Mouse (Mus musculus) urinary bladder, postnatal 14 days (tissue): ENCODE results near the gene Vmn1r33.
"Not testable (repeated sequence)": the region's sequence is repeated elsewhere in the genome, so short reads cannot be mapped to it uniquely, and the experiment has no call there.

Experiments used
- DNase-seq: peaks from one replicate; pipeline ENCODE4 v3.0.0; 2021; ENCODE audit warnings: low spot score

Vmn1r33 gene

DNA sequence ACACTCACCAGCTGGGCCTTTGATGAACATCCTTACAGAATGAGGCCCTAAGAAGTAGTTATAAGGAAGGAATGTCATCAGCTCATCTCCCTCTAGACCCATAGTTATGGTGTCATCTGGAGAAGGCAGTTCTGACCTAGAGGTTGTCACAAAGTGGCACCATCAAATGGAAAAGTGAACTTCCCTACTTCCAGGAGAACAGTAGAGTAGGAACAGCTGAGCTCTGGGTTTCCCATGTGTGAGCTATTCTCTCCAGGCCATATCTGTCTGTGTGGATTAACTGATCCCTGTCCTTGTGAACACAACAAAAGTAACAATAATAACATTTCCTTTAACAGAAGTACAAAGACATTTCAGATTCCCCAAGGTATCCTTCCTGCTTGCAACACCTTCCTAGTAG is at the start of gene Vmn1r33:
Gene Vmn1r33 (minus strand): TSS at position 101 of the 400 bp plus-strand sequence.
- DNase-seq = not testable (repeated sequence)

DNA sequence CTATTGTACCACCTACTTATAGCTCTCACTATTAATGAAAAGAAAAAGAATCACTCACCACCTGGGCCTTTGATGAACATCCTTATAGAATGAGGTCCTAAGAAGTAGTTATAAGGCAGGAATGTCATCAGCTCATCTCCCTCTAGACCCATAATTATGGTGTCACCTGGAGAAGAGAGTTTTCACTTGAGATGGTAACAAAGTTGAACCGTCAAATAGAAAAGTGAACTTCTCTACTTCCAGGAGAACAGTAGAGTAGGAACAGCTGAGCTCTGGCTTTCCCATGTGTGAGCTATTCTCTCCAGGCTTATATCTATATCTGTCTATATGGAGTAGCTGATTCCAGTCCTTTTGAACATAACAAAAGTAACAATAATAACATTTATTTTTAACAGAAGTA is 25.7 kb upstream of the Vmn1r33 start, which contains the start of gene Vmn1r34:
Gene Vmn1r34 (minus strand): TSS at position 101 of the 400 bp plus-strand sequence.
- no peak for DNase-seq

DNA sequence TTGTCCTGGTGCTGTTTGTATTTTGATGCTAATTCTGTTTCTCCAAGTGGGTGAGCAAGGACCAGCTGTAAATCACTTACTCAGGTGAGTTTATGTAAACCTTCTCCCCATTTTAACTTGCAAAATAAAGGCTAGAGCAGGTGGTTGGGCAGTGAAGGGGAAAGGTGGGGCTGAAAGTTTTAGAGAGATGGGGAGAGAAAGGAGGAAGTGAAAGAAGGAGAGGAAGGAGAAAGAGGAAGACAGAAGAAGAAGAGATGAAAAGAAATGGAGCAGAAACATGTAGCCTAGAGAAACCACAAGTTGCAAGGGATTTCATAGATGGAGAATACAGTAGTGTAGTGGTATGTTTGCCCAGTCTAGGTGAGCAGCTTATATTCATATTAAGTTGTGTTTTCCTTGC is 22.3 kb downstream of the Vmn1r33 start:
- no peak for DNase-seq
